Mouse (Mus musculus) cerebellum, adult 2 months (tissue): ENCODE data around the gene Nfya.

Source experiments
- CTCF ChIP-seq: fragments of 200-500 bp; IDR thresholded peaks from 2 replicates; pipeline ENCODE4 v1.5.1; 2011; ENCODE audit warnings: low read depth, mild to moderate bottlenecking, control low read depth, low read length, moderate library complexity, borderline replicate concordance; ENCODE audit not compliant: insufficient read depth
- POLR2A ChIP-seq: fragments of 200-500 bp; IDR thresholded peaks from 2 replicates; pipeline ENCODE4 v1.6.1; 2011; ENCODE audit warnings: low read length, control low read depth, borderline replicate concordance; ENCODE audit not compliant: insufficient read depth

DNA sequence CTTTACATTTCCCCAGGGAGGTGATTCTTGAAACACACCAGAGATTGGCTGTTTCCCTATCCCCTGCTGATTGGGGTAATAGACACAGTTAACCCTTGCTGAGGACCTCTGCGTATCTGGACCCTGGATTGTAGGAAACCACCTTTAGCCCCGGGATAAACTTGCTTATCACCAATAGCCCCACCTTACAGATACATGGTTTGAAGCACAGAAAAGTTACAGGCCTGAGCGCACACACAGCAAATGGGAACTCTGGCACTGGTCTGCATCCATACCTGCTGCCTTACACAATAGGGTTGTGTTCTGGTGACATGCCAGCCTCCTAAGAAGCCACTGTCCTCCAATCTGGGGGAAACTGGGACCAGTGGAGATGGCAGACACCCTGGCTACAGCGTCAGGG, 63.9 kb downstream of the Nfya start:
- TF ChIP-seq CTCF, result no peak
- no peak for TF ChIP-seq POLR2A
